Mouse (Mus musculus) midbrain, postnatal 0 days (tissue): ENCODE measurements around the gene Unc45a. TPM values are rescaled to one million over a fixed set of nuclear protein-coding genes. Genes with fewer than 3 reads are reported as not detected.

ENCODE experiments used
- ATAC-seq: fragments of 200-750 bp; cut with Nextera tagmentation; 2 replicates; pipeline ENCODE4 v1.8.0; 2017; ENCODE audit warnings: moderate number of reproducible peaks, mild to moderate bottlenecking, moderate TSS enrichment, moderate library complexity; ENCODE audit not compliant: low FRiP score
- DNase-seq: peaks from one replicate; pipeline ENCODE4 v3.0.0-alpha.2; 2015; ENCODE audit warnings: low spot score
- H3K27ac ChIP-seq: fragments of 300-500 bp; sonication (generic); 2 replicates; pipeline ENCODE4 v1.5.1; 2014; ENCODE audit warnings: low read depth, mild to moderate bottlenecking, low read length, mixed read lengths
- H3K27me3 ChIP-seq: fragments of 300-500 bp; sonication (generic); 2 replicates; pipeline ENCODE4 v1.6.1; 2014; ENCODE audit warnings: low read length, control low read depth, mixed read lengths; ENCODE audit not compliant: insufficient read depth
- H3K36me3 ChIP-seq: fragments of 300-500 bp; sonication (generic); 2 replicates; pipeline ENCODE4 v1.6.1; 2014; ENCODE audit warnings: low read length, control low read depth, mixed read lengths; ENCODE audit not compliant: insufficient read depth
- H3K4me1 ChIP-seq: fragments of 300-500 bp; sonication (generic); 2 replicates; pipeline ENCODE4 v1.6.1; 2014; ENCODE audit warnings: mild to moderate bottlenecking, control low read depth, antibody characterized with exemption, low read length, mixed read lengths; ENCODE audit not compliant: insufficient read depth
- H3K4me2 ChIP-seq: fragments of 300-500 bp; sonication (generic); 2 replicates; pipeline ENCODE4 v1.6.1; 2014; ENCODE audit warnings: low read depth, mild to moderate bottlenecking, low read length, mixed read lengths; ENCODE audit not compliant: poor library complexity, severe bottlenecking
- H3K4me3 ChIP-seq: fragments of 300-500 bp; sonication (generic); 2 replicates; pipeline ENCODE4 v1.5.1; 2014; ENCODE audit warnings: low read depth, mild to moderate bottlenecking, low read length, moderate library complexity
- H3K9ac ChIP-seq: fragments of 300-500 bp; sonication (generic); replicated peaks from 2 replicates; pipeline ENCODE4 v1.6.1; 2014; ENCODE audit warnings: mild to moderate bottlenecking, low read length, moderate library complexity, mixed read lengths; ENCODE audit not compliant: poor library complexity, severe bottlenecking
- H3K9me3 ChIP-seq: fragments of 300-500 bp; sonication (generic); 2 replicates; pipeline ENCODE4 v1.6.1; 2016; ENCODE audit warnings: low read length, control low read depth
- CTCF ChIP-seq: IDR thresholded peaks from 2 replicates; pipeline ENCODE4 v1.5.1; 2016; ENCODE audit warnings: antibody characterized with exemption, mild to moderate bottlenecking
- WGBS: fragments of 180-500 bp; shearing (Covaris S2); extraction: QIAGEN DNeasy Blood & Tissue Kit; methylation state at CpG from one replicate; pipeline ENCODE4 v1.1.7; 2014; 5-methylcytosine and 5-hydroxymethylcytosine counted together
- polyA plus RNA-seq: library from polyadenylated mRNA; unstranded; fragments of >200 nt; fragmentation: Nextera tagmentation; extraction: Ambion mirVana; gene quantifications from 2 replicates; pipeline ENCODE4 v1.2.1, GENCODE M21; 2015
- total RNA-seq: library from RNA; depleted of rRNA; stranded (reverse); fragments of >200 nt; gene quantifications from 2 replicates; pipeline ENCODE4 v1.2.3, GENCODE M21; 2014

The Unc45a gene
- total and polyA plus RNA-seq, 2 experiments from 2014 or later: 51.0 to 55.9 TPM

GRCm38 (mm10) chr7:80294062-80294763, 46.6 kb downstream of the Unc45a start, which contains the start of gene Prc1:
Gene Prc1, plus strand, starts transcription at chr7:80294450.
- under 1% methylated on average over 52 of the region's 52 CpGs for WGBS
- Histone ChIP-seq H3K27ac (peak within 1 kb of the TSS; percentile 3; the same call in 1 of the 2 replicates), H3K9ac (peak within 1 kb of the TSS; percentile 50; the same call in 1 of the 2 replicates), H3K4me1 (no peaks in the 10 kb centered on the region), H3K27me3 (no peaks in the 10 kb centered on the region), H3K4me2 (peak within 1 kb of the TSS; percentile 98), H3K4me3 (peak within 1 kb of the TSS; percentile 68), H3K36me3 (peaks cover 9% of the 10 kb centered on the region), H3K9me3 (no peaks in the 10 kb centered on the region)
- peak; percentile 97 for ATAC-seq
- peak; percentile 98 for DNase-seq
- TF ChIP-seq CTCF: 0 out of 2 replicates have a peak, but pooled peaks have one; percentile 3

GRCm38 (mm10) chr7:80287736-80288135, 53.1 kb downstream of the Unc45a start:
- H3K27ac ChIP-seq: no peak overlapping the region
- no peak overlapping the region for H3K4me3 ChIP-seq
- H3K27me3 ChIP-seq: no peaks in the 10 kb centered on the region
- no peaks in the 10 kb centered on the region for H3K4me1 ChIP-seq
- 88% methylated on average over 10 of the region's 10 CpGs for WGBS
- no peaks in the 10 kb centered on the region for H3K9me3 ChIP-seq
- TF ChIP-seq CTCF: no peak
- peaks cover 61% of the 10 kb centered on the region for H3K36me3 ChIP-seq
- H3K4me2 ChIP-seq: no peak overlapping the region
- DNase-seq (no peak), ATAC-seq (no peak)
- H3K9ac ChIP-seq: no peak overlapping the region

GRCm38 (mm10) chr7:80285725-80286124, 55.1 kb downstream of the Unc45a start:
- Histone ChIP-seq H3K4me2 (no peak overlapping the region), H3K36me3 (peaks cover 68% of the 10 kb centered on the region), H3K27me3 (no peaks in the 10 kb centered on the region), H3K4me1 (no peaks in the 10 kb centered on the region), H3K27ac (no peak overlapping the region), H3K9me3 (no peaks in the 10 kb centered on the region), H3K9ac (no peak overlapping the region), H3K4me3 (no peak overlapping the region)
- WGBS: 94% methylated on average over 6 of the region's 6 CpGs
- ATAC-seq (no peak), DNase-seq (no peak)
- TF ChIP-seq CTCF: no peak

DNA sequence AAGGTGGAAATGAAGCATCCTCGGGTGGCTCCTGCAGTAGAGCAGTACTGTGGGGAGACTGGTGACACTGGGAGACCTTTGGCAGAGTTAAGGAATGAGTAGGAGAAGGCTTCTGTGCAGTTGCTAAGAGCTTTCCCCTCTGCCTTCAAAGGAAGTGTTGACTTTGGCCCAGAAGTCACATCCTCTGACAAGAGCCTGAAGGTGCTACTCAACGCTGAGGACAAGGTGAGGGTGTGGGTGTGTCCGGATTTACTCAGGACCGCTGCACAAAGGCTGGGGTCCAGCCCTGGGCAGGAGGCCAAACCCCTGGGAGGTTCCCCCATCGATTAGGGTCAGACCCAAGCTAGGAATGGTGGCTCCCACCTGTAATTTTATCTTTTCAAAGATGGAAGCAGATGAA, 56.4 kb downstream of the Unc45a start:
- ATAC-seq: no peak
- WGBS: 90% methylated on average over 5 of the region's 5 CpGs
- H3K4me3 ChIP-seq: no peak overlapping the region
- H3K27ac ChIP-seq: no peak overlapping the region
- H3K4me2 ChIP-seq: no peak overlapping the region
- H3K9me3 ChIP-seq: no peaks in the 10 kb centered on the region
- TF ChIP-seq CTCF: no peak
- no peaks in the 10 kb centered on the region for H3K27me3 ChIP-seq
- no peaks in the 10 kb centered on the region for H3K4me1 ChIP-seq
- no peak for DNase-seq
- no peak overlapping the region for H3K9ac ChIP-seq
- peaks cover 68% of the 10 kb centered on the region for H3K36me3 ChIP-seq

GRCm38 (mm10) chr7:80283226-80283918, 57.4 kb downstream of the Unc45a start:
- H3K9me3 ChIP-seq: no peaks in the 10 kb centered on the region
- DNase-seq (no peak), ATAC-seq (no peak)
- WGBS: 88% methylated on average over 3 of the region's 3 CpGs
- H3K9ac ChIP-seq: no peak overlapping the region
- no peak overlapping the region for H3K4me3 ChIP-seq
- no peaks in the 10 kb centered on the region for H3K4me1 ChIP-seq
- no peak overlapping the region for H3K27ac ChIP-seq
- H3K27me3 ChIP-seq: no peaks in the 10 kb centered on the region
- no peak overlapping the region for H3K4me2 ChIP-seq
- peaks cover 71% of the 10 kb centered on the region for H3K36me3 ChIP-seq
- TF ChIP-seq CTCF: no peak

DNA sequence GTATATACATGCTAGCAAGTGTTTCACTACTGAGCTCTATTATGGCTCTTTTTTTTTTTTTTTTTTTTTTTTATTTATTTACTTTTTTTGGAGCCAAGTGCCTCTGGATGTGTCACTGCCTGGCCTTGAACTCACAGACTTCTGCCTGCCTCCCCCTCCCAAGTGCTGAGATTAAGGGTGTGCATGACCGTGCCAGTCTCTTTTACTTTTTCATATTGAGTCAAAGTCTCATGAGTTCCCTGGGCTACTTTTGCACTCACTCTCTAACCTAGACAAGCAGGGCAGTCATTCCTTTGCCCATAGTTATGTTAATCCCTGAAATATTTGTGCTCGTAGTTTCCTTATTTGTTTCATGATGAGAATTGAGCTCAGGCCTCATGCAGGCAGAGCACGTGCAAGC, 59.2 kb downstream of the Unc45a start:
- H3K4me1 ChIP-seq: no peaks in the 10 kb centered on the region
- H3K27me3 ChIP-seq: no peaks in the 10 kb centered on the region
- H3K4me3 ChIP-seq: no peak overlapping the region
- no peak for DNase-seq
- peaks cover 70% of the 10 kb centered on the region for H3K36me3 ChIP-seq
- no peak for TF ChIP-seq CTCF
- no peaks in the 10 kb centered on the region for H3K9me3 ChIP-seq
- no peak for ATAC-seq
- no peak overlapping the region for H3K9ac ChIP-seq
- H3K4me2 ChIP-seq: no peak overlapping the region
- 83% methylated on average over 3 of the region's 3 CpGs for WGBS
- H3K27ac ChIP-seq: no peak overlapping the region
